Mouse (Mus musculus): ENCODE measurements around the gene Ube2z. TPM values are rescaled to one million over a fixed set of nuclear protein-coding genes. Genes with fewer than 3 reads are reported as not detected.
"Not testable (repeated sequence)": the region's sequence is repeated elsewhere in the genome, so short reads cannot be mapped to it uniquely, and the experiment has no call there.

The Ube2z gene
- polyA plus RNA-seq (2015; fragmentation: Nextera tagmentation; extraction: Ambion mirVana) = 32.6 and 34.0 TPM in 2 replicates

DNA sequence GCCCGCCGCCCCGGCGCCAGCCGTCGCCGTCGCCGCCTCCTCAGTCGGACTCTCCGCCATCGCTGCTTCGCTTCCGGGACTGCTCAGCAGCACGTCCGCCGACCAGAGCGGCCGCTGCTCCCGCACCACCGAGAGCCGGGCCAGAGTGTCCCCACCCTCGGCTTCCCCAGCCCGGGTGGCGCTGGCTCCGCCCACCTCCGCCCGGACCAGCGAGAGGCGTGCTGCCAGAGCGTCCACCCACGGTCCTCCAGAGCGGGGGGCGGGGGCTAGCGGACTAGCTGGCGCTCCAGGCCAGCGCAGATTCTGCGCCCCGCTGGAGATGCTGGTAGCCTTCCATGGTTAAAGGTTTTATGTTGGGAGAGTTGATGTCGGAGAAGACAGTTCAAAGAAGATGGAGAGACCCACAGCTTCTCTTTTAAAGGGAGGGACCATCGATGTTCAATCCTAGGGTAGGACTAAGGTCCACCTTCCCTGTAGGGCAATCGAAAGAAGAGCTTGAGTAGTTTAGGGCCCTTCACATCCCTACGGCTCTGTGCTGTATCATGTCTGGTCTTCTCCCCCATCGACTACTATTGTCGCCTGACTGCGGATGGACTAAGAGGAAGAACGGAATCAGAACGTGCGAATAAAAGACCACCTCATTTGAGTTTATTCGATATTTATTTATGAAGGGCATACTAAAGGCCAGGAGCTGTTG lies at the start of gene Ube2z:
Ube2z (minus strand) TSS at position 174 of the 697 bp plus-strand sequence.
- H3K9ac ChIP-seq (ENCODE audit: low read length) = peak within 1 kb of the TSS; percentile 98
- H3K27ac ChIP-seq (ENCODE audit: low read length) = peak within 1 kb of the TSS; percentile 88
- 3% methylated on average over 50 of the region's 50 CpGs for whole genome bisulfite sequencing
- peaks cover 6% of the 10 kb centered on the region; the same call in 1 of the 2 replicates for H3K36me3 ChIP-seq (ENCODE audit: control insufficient read depth, insufficient read depth, low read length)
- no peaks in the 10 kb centered on the region for H3K9me3 ChIP-seq (replicated peaks; ENCODE audit: control insufficient read depth, low read length)
- peak within 1 kb of the TSS; percentile 97 for H3K4me2 ChIP-seq (ENCODE audit: low read depth, low read length)
- H3K27me3 ChIP-seq (ENCODE audit: control insufficient read depth, insufficient read depth, low read length) = no peaks in the 10 kb centered on the region
- peaks cover 15% of the 10 kb centered on the region for H3K4me1 ChIP-seq (ENCODE audit: control insufficient read depth, insufficient read depth, low read length)
- ATAC-seq (ENCODE audit: insufficient read depth, low FRiP score) = peak; percentile 99
- H3K4me3 ChIP-seq (replicated peaks; ENCODE audit: low read length) = peak within 1 kb of the TSS; percentile 84

DNA sequence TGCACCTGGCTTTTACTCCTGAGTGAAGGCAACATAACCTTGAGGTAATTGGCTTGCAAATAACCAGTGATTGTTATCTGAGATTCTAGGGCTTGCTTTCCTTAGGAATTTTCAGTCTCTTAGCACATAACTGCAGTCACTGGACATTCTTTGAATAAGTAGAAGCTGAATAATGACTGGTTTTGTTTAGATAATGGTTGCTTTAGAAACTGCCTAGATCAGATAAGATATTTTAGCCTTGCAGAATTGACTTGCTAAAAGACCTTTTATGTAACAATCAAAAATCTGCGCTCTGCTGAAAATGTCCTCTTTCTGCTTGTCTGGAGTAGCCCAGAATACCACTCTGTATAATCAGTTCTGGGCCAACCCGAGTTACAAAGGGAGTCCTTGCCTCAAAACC lies 48.9 kb upstream of the Ube2z start:
- WGBS = 41% methylated on average over 2 of the region's 2 CpGs
- ATAC-seq (ENCODE audit: insufficient read depth, low FRiP score) = no peak
- Histone ChIP-seq H3K27ac (ENCODE audit: low read length) (no peak overlapping the region), H3K27me3 (ENCODE audit: control insufficient read depth, insufficient read depth, low read length) (no peaks in the 10 kb centered on the region), H3K9me3 (replicated peaks; ENCODE audit: control insufficient read depth, low read length) (no peaks in the 10 kb centered on the region), H3K4me1 (ENCODE audit: control insufficient read depth, insufficient read depth, low read length) (no peaks in the 10 kb centered on the region), H3K36me3 (ENCODE audit: control insufficient read depth, insufficient read depth, low read length) (no peaks in the 10 kb centered on the region), H3K4me3 (replicated peaks; ENCODE audit: low read length) (no peak overlapping the region), H3K4me2 (ENCODE audit: low read depth, low read length) (no peak overlapping the region), H3K9ac (ENCODE audit: low read length) (no peak overlapping the region)

DNA sequence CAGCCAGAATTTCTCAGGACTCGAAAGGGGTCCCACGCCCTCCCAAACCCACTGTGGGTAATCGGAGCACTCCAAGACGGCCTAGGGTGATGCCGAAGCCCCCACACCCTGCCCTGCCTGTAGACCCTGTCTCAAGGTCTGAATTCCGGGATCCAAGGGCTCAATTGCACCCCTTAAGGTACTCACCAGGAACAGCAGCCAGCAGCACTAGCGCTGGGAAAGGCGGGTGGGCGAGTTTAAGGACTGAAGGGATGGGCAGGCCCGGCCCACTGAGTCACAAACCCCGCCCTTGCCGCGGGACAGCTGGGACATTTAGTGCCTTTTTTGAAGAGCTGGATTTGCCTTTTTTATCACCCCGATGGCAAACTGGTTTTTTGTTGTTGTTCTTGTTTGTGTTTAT lies 46.6 kb upstream of the Ube2z start, which contains the start of gene Calcoco2:
Calcoco2 (minus strand) TSS at position 214 of the 400 bp plus-strand sequence.
- Histone ChIP-seq H3K9me3 (replicated peaks; ENCODE audit: control insufficient read depth, low read length) (no peaks in the 10 kb centered on the region), H3K9ac (ENCODE audit: low read length) (no peak within 1 kb of the TSS), H3K4me1 (ENCODE audit: control insufficient read depth, insufficient read depth, low read length) (no peaks in the 10 kb centered on the region), H3K4me3 (replicated peaks; ENCODE audit: low read length) (no peak within 1 kb of the TSS), H3K27ac (ENCODE audit: low read length) (no peak within 1 kb of the TSS), H3K27me3 (ENCODE audit: control insufficient read depth, insufficient read depth, low read length) (no peaks in the 10 kb centered on the region), H3K36me3 (ENCODE audit: control insufficient read depth, insufficient read depth, low read length) (no peaks in the 10 kb centered on the region), H3K4me2 (ENCODE audit: low read depth, low read length) (no peak within 1 kb of the TSS)
- no peak for ATAC-seq (ENCODE audit: insufficient read depth, low FRiP score)
- 44% methylated on average over 14 of the region's 14 CpGs for WGBS

DNA sequence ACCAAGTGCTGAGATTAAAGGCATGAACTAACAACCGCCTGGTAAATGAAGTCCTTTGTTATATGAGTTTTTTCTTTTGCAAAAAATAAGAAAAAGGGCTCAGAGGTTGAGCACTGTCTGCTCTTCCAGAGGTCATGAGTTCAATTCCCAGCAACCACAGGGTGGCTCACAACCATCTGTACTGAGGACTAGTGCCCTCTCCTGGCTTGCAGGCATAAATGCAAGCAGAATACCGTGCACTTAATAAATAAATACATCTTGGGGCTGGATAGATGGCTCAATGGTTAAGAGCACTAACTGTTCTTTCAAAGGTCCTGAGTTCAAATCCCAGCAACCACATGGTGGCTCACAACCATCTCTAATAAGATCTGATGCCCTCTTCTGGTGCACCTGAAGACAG lies 45.8 kb upstream of the Ube2z start:
- H3K9ac ChIP-seq (ENCODE audit: low read length); ATAC-seq (ENCODE audit: insufficient read depth, low FRiP score); H3K4me1 ChIP-seq (ENCODE audit: control insufficient read depth, insufficient read depth, low read length); H3K9me3 ChIP-seq (replicated peaks; ENCODE audit: control insufficient read depth, low read length); H3K4me3 ChIP-seq (replicated peaks; ENCODE audit: low read length); H3K27me3 ChIP-seq (ENCODE audit: control insufficient read depth, insufficient read depth, low read length); H3K27ac ChIP-seq (ENCODE audit: low read length); H3K4me2 ChIP-seq (ENCODE audit: low read depth, low read length); H3K36me3 ChIP-seq (ENCODE audit: control insufficient read depth, insufficient read depth, low read length): not testable (repeated sequence)
- 65% methylated on average over 2 of the region's 2 CpGs for WGBS

DNA sequence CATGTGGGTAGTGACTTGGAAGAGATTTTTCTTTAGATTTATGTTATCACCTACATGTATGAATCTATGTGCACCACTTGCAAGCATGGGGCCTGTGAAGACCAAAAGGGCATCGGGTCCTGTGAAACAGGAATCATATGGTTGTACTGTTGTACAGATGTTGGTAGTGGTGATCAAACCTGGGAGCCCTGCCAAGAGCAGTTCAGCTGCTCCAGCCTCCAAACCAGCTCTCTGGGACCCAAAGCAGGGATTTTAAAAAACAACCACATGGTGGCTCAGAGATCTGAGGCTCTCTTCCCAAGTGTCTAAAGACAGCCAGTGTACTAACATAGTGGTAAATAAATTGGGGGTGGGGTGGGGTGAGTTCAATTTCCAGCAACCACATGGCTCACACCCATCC lies 43.2 kb upstream of the Ube2z start:
- H3K9me3 ChIP-seq (replicated peaks; ENCODE audit: control insufficient read depth, low read length) = no peaks in the 10 kb centered on the region
- no peak overlapping the region for H3K4me3 ChIP-seq (replicated peaks; ENCODE audit: low read length)
- no peak for ATAC-seq (ENCODE audit: insufficient read depth, low FRiP score)
- H3K4me1 ChIP-seq (ENCODE audit: control insufficient read depth, insufficient read depth, low read length) = no peaks in the 10 kb centered on the region
- no peaks in the 10 kb centered on the region for H3K36me3 ChIP-seq (ENCODE audit: control insufficient read depth, insufficient read depth, low read length)
- no peaks in the 10 kb centered on the region for H3K27me3 ChIP-seq (ENCODE audit: control insufficient read depth, insufficient read depth, low read length)
- H3K4me2 ChIP-seq (ENCODE audit: low read depth, low read length) = no peak overlapping the region
- 44% methylated on average over 1 of the region's 1 CpGs for WGBS
- H3K27ac ChIP-seq (ENCODE audit: low read length) = no peak overlapping the region
- no peak overlapping the region for H3K9ac ChIP-seq (ENCODE audit: low read length)

DNA sequence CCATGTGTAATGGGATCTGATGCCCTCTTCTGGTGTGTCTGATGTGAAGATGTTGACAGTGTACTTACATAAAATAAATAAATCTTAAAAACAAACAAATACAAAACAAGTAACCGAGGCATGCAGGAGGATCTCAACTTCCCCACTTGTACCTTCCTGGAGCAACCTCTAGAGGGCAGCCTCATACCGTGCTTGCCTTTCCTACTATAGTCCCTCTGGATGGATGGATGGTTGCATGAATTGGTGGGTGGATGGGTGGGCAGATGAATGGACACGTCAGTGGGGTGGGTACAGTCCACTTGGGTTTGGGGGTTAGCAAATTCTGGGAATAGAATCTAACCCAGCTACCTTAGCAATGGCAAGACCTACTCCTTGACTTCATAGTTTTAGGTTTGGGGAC lies 28.2 kb upstream of the Ube2z start:
- Histone ChIP-seq H3K27ac (ENCODE audit: low read length) (no peak overlapping the region), H3K9me3 (replicated peaks; ENCODE audit: control insufficient read depth, low read length) (no peaks in the 10 kb centered on the region), H3K4me2 (ENCODE audit: low read depth, low read length) (no peak overlapping the region), H3K27me3 (ENCODE audit: control insufficient read depth, insufficient read depth, low read length) (no peaks in the 10 kb centered on the region), H3K4me3 (replicated peaks; ENCODE audit: low read length) (no peak overlapping the region), H3K36me3 (ENCODE audit: control insufficient read depth, insufficient read depth, low read length) (no peaks in the 10 kb centered on the region), H3K4me1 (ENCODE audit: control insufficient read depth, insufficient read depth, low read length) (peaks cover 7% of the 10 kb centered on the region; the same call in 1 of the 2 replicates), H3K9ac (ENCODE audit: low read length) (no peak overlapping the region)
- no peak for ATAC-seq (ENCODE audit: insufficient read depth, low FRiP score)
- 9% methylated on average over 3 of the region's 3 CpGs for WGBS

DNA sequence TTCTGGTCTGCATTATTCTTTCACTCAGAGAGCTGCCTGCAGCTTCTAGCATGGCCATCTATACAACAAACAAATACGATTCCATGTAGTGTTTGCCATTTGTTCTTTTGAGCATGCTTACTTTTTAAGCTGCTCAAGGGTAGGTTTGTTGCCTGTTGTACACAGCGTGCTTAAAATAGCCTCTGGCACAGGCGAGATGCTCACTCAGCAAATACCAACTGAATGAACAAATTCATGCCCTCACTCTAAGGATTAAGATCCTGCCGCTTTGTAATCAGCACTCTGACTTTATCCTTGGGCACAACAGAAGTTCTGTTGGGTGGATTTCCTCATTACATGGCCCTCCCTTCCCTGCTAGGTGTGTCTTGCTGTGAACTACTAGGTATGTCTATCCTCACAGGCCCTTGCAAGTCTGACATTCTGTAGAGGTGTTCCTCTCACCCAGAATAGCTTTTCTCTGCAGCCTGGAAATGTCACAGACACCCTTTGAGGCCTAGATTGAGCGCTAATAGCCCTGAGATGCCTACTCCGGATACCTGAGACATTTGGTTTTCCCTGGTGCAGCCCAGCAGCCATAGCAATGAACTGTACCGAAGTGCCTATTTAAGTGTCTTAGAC lies 27.6 kb upstream of the Ube2z start:
- no peak for ATAC-seq (ENCODE audit: insufficient read depth, low FRiP score)
- no peak overlapping the region for H3K9ac ChIP-seq (ENCODE audit: low read length)
- H3K27me3 ChIP-seq (ENCODE audit: control insufficient read depth, insufficient read depth, low read length) = no peaks in the 10 kb centered on the region
- no peaks in the 10 kb centered on the region for H3K36me3 ChIP-seq (ENCODE audit: control insufficient read depth, insufficient read depth, low read length)
- no peak overlapping the region for H3K4me3 ChIP-seq (replicated peaks; ENCODE audit: low read length)
- 38% methylated on average over 7 of the region's 7 CpGs for WGBS
- no peak overlapping the region for H3K4me2 ChIP-seq (ENCODE audit: low read depth, low read length)
- H3K9me3 ChIP-seq (replicated peaks; ENCODE audit: control insufficient read depth, low read length) = 0 out of 2 replicates have a peak, but pooled peaks cover 5% of the 10 kb centered on the region
- peaks cover 7% of the 10 kb centered on the region; the same call in 1 of the 2 replicates for H3K4me1 ChIP-seq (ENCODE audit: control insufficient read depth, insufficient read depth, low read length)
- H3K27ac ChIP-seq (ENCODE audit: low read length) = no peak overlapping the region

DNA sequence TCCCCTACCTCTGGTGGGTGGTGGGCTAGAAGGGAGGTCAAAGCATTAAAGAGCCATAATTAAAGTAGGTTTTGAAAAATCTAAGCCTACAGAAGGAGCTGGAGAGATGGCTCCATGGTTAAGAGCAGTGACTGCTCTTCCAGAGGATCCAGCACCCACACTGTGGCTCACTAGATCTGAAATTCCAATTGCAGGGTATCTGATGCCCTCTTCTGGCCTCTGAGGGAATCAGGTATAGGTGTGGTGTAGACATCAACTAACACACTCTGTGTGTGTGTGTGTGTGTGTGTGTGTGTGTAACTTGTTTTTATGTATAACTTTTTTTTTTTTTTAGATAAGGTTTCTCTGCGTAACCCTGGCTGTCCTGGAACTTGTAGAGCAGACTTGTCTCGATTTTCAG lies 25.9 kb upstream of the Ube2z start:
- 0 out of 2 replicates have a peak, but pooled peaks cover 5% of the 10 kb centered on the region for H3K9me3 ChIP-seq (replicated peaks; ENCODE audit: control insufficient read depth, low read length)
- no peaks in the 10 kb centered on the region for H3K27me3 ChIP-seq (ENCODE audit: control insufficient read depth, insufficient read depth, low read length)
- no peak overlapping the region for H3K27ac ChIP-seq (ENCODE audit: low read length)
- no peaks in the 10 kb centered on the region for H3K4me1 ChIP-seq (ENCODE audit: control insufficient read depth, insufficient read depth, low read length)
- no peak overlapping the region for H3K4me3 ChIP-seq (replicated peaks; ENCODE audit: low read length)
- no peak overlapping the region for H3K9ac ChIP-seq (ENCODE audit: low read length)
- WGBS = 65% methylated on average over 2 of the region's 2 CpGs
- peak; percentile 56; the same call in 1 of the 2 replicates for ATAC-seq (ENCODE audit: insufficient read depth, low FRiP score)
- no peak overlapping the region for H3K4me2 ChIP-seq (ENCODE audit: low read depth, low read length)
- no peaks in the 10 kb centered on the region for H3K36me3 ChIP-seq (ENCODE audit: control insufficient read depth, insufficient read depth, low read length)

DNA sequence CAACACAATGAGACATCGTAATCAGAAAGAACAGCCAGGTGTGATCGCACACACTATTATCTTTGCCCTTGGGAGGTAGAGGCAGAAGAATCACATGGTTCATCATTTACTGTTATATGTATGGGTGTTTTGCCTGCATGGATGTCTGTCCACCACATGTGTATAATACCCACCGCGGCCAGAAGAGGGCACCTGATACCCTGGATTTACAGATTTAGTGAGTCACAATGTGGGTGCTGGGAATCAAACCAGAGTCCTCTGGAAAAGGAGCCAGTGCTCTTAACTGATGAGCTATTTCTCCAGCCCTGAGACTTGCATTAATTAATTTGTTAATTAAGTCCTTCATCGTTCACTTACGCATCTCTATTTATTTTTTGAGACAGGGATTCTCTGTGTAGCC lies 22.8 kb upstream of the Ube2z start:
- H3K27ac ChIP-seq (ENCODE audit: low read length) = no peak overlapping the region
- WGBS = 85% methylated on average over 6 of the region's 6 CpGs
- no peak for ATAC-seq (ENCODE audit: insufficient read depth, low FRiP score)

More for the DNA sequence above, 22.8 kb upstream of the Ube2z start:
- no peak overlapping the region for H3K4me3 ChIP-seq (replicated peaks; ENCODE audit: low read length)
- no peaks in the 10 kb centered on the region for H3K36me3 ChIP-seq (ENCODE audit: control insufficient read depth, insufficient read depth, low read length)
- H3K9me3 ChIP-seq (replicated peaks; ENCODE audit: control insufficient read depth, low read length) = 0 out of 2 replicates have a peak, but pooled peaks cover 5% of the 10 kb centered on the region
- H3K9ac ChIP-seq (ENCODE audit: low read length) = no peak overlapping the region
- no peaks in the 10 kb centered on the region for H3K4me1 ChIP-seq (ENCODE audit: control insufficient read depth, insufficient read depth, low read length)
- H3K27me3 ChIP-seq (ENCODE audit: control insufficient read depth, insufficient read depth, low read length) = peaks cover 5% of the 10 kb centered on the region; the same call in 1 of the 2 replicates
- no peak overlapping the region for H3K4me2 ChIP-seq (ENCODE audit: low read depth, low read length)
